Mouse (Mus musculus) ovary, postnatal 10 days (tissue): ENCODE results near the gene Mtf1.

Experiments used
- DNase-seq: peaks from one replicate; pipeline ENCODE4 v3.0.0; 2022; ENCODE audit warnings: low spot score

Gene Mtf1

GRCm38 (mm10) chr4:124856294-124856693 is 54.4 kb downstream of the Mtf1 start:
- DNase-seq: no peak

GRCm38 (mm10) chr4:124858370-124858769 is 56.5 kb downstream of the Mtf1 start:
- no peak for DNase-seq

GRCm38 (mm10) chr4:124860446-124860845 is 58.5 kb downstream of the Mtf1 start:
- peak; percentile 58 for DNase-seq

DNA sequence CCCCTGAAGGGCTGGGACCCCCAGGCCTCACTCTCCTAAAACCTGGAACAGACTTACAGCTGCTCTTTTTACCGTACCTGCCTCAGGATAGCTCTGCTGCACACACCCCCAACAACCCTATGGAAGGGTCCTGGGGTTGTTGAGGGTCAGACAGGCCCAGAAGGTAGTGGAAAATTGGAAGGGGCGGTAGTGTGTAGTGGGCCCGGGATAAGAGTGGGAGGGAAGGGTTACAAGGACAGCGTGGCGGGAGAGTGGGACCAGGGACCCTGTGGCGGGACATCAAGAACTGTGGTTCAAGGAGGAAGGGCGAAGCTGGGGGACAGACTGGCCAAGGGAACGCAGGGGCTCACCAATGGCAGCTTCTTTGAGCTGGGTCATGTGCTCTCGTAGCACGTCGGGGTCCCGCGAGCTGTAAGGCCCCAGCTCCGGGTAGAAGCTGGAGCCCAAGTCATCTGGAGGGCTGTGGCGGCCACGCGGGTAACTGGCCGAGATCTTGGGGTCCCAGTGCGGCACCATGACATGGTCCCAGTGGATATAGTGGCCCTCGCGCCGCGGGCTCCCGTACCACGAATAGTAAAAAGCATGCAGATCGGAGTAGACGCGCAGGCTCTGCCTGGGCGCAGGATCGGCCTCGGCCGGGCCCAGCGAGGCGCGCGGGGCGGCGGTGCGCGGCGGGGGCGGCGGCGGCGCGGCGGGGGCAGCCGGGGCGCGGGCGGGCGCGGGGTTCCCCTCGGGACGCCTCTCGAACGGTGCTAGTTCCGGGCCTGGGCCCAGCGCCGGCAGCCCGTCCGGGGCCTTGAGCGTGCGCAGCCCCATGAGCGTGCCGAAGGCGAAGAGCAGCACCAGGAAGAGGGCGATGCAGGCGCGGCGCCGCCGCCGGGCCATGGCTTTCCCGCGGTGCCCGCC is 59.6 kb downstream of the Mtf1 start, which contains the start of gene Maneal:
Maneal (minus strand) TSS at position 889 of the 906 bp plus-strand sequence.
- DNase-seq: no peak

DNA sequence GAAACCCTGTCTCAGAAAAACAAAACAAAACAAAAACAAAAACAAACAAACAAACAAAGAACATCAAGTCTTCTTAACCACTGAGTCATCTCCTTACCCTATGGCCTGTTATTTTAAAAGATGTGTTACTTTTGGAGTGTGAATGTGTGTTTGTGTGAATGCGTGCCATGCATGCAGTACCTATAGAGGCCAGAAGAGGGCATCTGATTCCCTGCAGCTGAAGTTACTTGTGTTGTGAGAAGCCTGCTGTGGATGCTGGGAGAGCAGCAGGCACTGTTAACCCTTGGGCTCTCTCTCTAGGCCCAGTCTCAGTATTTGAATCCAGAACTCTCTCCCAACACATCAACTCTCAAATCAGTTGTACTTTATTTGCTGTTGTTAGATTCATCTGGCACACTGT is 70.8 kb downstream of the Mtf1 start:
- no peak for DNase-seq

DNA sequence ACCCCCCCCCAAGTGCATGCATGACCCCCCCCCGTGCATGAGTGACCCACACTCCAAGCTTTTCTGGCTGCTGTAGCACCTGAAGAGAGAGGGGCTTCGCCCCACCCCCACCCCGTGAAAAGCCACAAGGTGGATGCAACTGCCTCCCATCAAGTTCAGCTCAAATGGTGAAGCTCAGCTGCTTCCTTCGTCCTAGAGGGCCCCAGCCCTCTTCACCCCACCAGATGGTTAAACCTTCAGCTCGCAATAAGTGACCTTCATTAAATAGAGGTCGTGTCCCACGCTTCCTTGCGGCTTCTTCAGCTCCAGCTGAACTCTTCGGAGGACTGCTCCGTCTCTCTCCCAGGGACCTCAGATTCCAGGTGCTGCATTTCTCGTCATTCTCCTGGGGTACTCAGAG is 78.7 kb downstream of the Mtf1 start, which contains the start of gene Epha10:
Epha10 (plus strand) TSS at position 301 of the 400 bp plus-strand sequence.
- no peak for DNase-seq

DNA sequence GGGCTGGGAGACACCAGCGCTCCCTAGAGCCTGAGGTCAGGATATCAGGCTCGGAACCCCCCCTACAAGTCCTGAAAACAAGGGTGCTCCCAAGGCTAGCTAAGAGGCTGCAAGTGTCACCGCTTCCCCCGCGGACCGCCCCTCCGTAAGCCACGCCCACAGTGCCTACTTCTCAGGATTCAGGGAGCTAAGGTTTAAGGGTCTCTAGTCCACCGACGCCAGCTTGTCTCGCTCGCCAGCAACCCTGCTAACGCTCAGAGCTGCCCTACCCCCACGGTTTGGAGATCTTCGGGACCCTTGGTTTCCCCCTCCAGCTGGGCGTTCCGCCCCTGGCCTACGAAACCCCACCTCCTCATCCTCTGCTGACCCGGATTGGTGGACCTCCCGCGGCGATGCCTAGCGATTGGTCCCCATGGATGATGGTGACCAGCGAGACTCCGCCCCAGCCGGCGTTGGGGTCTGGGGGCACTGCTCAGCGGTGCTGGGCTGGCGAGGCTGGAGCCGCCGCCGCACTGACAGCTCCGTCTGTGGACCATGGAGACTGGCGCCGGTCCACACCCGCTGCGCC is 79.5 kb downstream of the Mtf1 start:
- no peak for DNase-seq

DNA sequence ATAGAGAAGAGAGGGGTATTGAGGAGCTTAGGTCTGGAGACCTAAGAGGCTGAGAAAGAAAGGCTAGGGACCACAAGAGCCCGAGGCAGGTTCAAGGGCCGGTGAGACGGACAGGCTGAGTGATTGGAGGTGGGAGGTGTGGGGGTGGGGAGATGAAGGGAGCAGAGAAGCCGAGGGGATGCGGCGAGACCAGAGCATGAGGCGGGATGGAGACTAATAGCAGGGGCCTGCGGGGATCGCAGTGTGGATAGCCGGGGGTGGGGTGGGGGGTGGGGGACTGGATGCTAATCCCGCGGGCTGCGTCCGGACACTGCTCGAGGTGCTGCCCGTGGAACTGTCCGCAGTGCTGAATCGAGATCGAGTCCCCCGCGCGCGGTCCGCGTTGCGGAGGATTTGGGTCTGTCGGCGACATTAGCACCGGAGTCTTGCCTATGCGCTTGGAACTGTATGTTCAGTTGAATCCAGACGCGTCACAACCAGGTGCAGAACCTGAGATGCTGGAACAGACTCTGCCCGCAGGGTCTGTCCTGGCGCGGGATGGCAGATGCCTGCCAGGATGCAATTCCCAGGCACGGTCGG is 80.3 kb downstream of the Mtf1 start:
- DNase-seq: peak; percentile 18

DNA sequence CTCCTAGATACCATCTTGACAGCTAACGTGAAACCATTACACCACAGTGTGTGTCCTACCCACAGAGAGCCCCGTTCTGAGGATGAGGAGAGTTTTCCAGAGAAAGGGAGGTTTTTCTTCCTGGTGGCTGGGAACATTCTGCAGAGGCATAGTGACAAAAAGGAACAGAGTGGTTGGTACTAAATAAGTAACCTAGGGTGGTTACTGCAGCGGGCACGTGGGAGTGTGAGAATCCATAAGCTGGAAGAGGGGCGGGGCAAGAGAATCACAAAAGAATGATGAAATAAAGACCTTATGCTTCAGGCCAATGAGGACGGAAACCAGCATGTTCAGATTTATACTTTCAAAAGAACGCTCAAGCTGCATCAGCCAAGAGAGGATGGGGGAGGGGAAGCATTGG is 86.8 kb downstream of the Mtf1 start:
- DNase-seq: no peak

- DNase-seq: no peak
These were observed 88.0 kb downstream of the Mtf1 start for GRCm38 (mm10) chr4:124889935-124890334.

GRCm38 (mm10) chr4:124890831-124891230 is 88.9 kb downstream of the Mtf1 start:
- no peak for DNase-seq

GRCm38 (mm10) chr4:124893769-124894168 is 91.9 kb downstream of the Mtf1 start:
- DNase-seq: no peak

- no peak for DNase-seq
These were observed 92.9 kb downstream of the Mtf1 start for GRCm38 (mm10) chr4:124894508-124895428.

- no peak for DNase-seq
These were observed 96.5 kb downstream of the Mtf1 start for GRCm38 (mm10) chr4:124898428-124898827.
